Mouse (Mus musculus) retina, adult 2 months (tissue): Measurements from ENCODE around the gene Stambpl1.
"Not testable (repeated sequence)": the region's sequence is repeated elsewhere in the genome, so short reads cannot be mapped to it uniquely, and the experiment has no call there.

ENCODE experiments used
- DNase-seq: peaks from one replicate; pipeline ENCODE4 v3.0.0-alpha.2; 2012; ENCODE audit warnings: low read depth, low spot score

The Stambpl1 gene

DNA sequence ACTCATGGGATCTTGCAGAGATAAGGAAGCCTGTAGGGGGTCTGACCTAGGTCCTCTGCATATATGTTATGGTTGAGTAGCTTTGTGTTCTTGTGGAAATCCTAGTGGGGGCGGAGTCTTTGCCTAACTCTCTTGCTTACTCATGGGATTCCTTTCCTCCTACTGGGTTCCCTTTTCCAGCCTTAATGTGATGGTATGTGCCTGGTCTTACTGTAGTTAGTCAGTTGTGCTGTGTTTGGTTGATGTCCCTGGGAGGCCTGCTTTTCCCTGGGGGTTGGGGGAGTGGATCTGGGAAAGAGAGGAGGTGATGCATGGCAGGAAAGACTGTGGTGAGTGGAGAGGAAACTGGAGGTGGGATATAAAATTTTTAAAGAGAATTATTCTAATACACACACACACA is 6.0 kb downstream of the Stambpl1 start:
- no peak for DNase-seq

- DNase-seq: no peak
Measured at GRCm38 (mm10) chr19:34198901-34199300, 6.9 kb downstream of the Stambpl1 start.

DNA sequence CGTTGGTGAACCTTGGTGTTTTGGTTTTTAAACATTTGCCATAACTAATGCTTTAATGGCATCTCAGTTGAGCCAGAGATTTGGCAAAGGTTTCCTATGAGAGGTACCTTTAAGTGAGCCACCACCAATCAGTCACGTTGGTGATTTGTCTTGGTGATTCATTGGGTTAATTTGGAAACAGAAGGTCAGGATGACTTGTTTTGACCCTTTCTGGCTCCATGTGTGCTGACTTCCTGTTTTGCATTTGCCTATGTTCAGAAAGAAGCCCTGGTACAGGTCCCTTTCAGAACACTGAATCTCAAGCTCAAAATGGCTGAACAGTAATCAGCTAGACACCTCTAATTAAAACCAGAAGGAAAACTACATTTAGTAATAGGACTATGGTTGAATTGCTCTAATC is 7.5 kb downstream of the Stambpl1 start:
- DNase-seq: no peak

- no peak for DNase-seq
Measured at GRCm38 (mm10) chr19:34202668-34203067, 10.6 kb downstream of the Stambpl1 start.

GRCm38 (mm10) chr19:34206128-34206527 is 14.1 kb downstream of the Stambpl1 start:
- not testable (repeated sequence) for DNase-seq

GRCm38 (mm10) chr19:34206760-34207440 is 14.9 kb downstream of the Stambpl1 start:
- no peak for DNase-seq

DNA sequence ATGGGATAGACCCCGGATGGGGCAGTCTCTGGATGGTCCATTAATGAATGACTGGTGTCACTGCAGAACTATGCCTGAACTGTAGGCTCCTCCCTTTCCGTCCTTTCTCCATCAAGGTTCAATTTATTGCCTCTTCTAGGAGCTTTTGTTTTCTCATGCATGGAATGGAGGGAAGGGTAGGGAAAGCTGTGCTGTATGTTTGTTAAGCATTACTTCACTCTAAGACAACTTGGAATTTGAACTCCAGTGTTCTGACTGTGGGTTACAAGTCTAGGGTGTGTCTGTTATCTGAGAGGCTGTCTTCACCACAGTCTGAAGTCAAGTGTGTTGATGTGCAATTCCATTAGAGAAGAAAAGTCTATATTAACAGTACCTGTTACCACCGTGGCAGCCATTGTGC is 17.0 kb downstream of the Stambpl1 start:
- no peak for DNase-seq

GRCm38 (mm10) chr19:34209930-34210581 is 18.0 kb downstream of the Stambpl1 start:
- no peak for DNase-seq

GRCm38 (mm10) chr19:34210841-34211240 is 18.8 kb downstream of the Stambpl1 start:
- DNase-seq: no peak

DNA sequence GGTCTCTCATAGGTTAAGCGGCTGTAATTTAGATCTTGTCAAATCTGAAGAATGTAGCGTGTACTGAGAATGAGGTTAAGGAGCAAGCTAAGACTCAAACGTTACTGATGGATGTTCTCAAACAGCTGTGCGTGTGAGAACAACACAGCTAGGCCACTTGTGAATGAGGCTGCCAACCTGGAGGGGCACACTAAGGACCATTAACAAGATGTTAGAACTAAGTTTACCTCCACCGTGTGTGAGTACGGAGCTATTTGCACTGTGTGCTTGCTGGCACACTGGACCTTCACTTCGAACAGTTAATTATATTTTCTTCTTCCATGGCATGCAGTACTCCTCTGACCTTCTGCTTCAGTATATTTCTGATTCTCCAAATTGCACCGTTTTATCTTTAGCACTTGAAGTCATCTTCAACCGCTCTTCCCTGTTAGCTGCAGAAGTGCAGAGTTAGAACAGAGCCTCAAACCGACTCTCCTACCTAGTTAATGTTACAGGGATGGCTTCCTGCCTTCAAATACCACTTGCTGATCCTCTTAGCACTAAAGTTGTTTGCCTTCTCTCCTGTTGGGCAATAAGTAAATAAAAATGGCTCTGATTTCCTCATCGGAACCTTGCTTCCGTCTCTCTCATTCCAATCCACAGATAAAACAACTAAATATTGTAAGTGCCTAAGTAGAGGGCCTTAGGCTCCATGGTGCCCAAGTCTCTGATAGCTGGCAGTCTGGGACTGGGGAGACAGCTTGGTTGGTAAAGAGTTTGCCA is 20.6 kb downstream of the Stambpl1 start:
- no peak for DNase-seq

DNA sequence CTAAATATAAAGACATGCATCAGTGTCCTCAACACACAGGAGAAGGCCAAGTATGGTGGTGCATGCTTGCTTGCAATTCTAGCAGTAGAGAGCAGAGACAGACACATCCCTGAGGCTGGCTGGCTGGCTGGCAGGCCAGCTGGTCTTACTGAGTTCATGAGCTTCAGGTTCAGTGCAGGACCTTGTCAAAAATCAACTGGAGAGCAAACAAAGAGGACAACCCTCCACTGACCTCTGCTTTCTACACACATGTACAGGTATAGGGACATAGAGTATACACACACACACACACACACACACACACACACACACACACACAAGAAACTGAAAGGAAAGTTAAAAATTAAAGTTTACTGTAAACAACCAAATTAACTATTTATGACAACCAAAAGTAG is 21.2 kb downstream of the Stambpl1 start:
- DNase-seq: no peak

GRCm38 (mm10) chr19:34214136-34214535 is 22.1 kb downstream of the Stambpl1 start:
- no peak for DNase-seq

- DNase-seq: no peak
Measured at GRCm38 (mm10) chr19:34216956-34217355, 24.9 kb downstream of the Stambpl1 start.

GRCm38 (mm10) chr19:34217761-34218160 is 25.7 kb downstream of the Stambpl1 start:
- no peak for DNase-seq

GRCm38 (mm10) chr19:34219260-34219968 is 27.4 kb downstream of the Stambpl1 start:
- DNase-seq: no peak

GRCm38 (mm10) chr19:34220732-34221380 is 28.8 kb downstream of the Stambpl1 start:
- DNase-seq: no peak

DNA sequence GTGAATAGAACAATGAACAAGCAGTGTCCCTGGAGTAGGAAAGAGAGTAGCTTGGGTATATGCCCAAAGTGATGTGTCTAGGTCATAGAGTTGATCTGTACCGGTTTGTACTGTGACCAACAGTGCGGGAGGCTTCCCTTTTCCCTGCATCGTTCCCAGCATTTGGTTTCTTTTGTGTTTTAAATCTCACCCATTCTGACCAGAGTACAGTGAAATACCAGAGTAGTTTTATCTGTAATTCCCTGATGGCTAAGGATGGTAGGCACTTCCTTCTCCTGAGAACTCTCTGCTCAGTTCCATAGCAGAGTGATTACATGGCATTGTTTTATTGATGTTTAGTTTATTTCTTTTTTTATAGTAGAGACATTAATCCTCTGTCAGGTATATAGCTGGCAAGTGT is 30.8 kb downstream of the Stambpl1 start:
- no peak for DNase-seq

- DNase-seq: no peak
Measured at GRCm38 (mm10) chr19:34231596-34231995, 39.6 kb downstream of the Stambpl1 start.

- no peak for DNase-seq
Measured at GRCm38 (mm10) chr19:34232326-34232725, 40.3 kb downstream of the Stambpl1 start.

GRCm38 (mm10) chr19:34233944-34234343 is 41.9 kb downstream of the Stambpl1 start:
- DNase-seq: no peak

- DNase-seq: no peak
Measured at GRCm38 (mm10) chr19:34236049-34236448, 44.0 kb downstream of the Stambpl1 start.

DNA sequence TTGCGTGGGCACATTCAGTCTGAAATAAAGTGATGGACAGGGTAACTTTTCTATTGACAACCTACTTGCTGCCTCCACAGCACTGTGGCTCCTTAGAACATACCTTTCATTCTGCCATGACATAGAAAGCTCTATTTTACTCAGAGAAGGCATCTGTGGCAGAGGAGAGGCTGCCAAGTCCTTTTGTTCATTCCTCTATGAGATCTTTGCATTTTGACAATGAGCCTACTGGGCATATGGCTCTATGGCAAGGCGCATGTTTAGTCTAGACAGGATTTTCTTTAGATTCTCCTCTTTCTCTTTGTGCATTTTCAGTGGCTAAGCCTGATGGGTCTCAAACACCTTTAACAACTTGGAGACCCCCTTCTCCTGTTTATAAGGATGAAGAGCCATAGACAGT is 45.7 kb downstream of the Stambpl1 start:
- DNase-seq: no peak
